26 mouse cellular contexts compared by ENCODE assay signal in genomic region chr1:169947654-169948053, GRCm38 (mm10). TPM values are rescaled to one million over a fixed set of nuclear protein-coding genes. Genes with fewer than 3 reads are reported as not detected.
DNase-seq lines count a peak whose midpoint lies in the region; ATAC-seq and TF ChIP-seq lines count a peak whose summit lies in the region.
"Had no signal": no experiment of that assay in that cellular context is flagged by ENCODE, and none has a peak within 500 bp of the region (broad histone marks: within the 10 kb centered on the region; RNA-seq: fewer than 3 reads in every experiment).

No protein-coding gene starts in this region.

- no peak overlapping the region for H3K27ac ChIP-seq in heart, adult 2 months
- H3K27ac ChIP-seq in layer of hippocampus, adult 2 months: no peak overlapping the region
- H3K27ac ChIP-seq in lung, postnatal 0 days (ENCODE audit: low read length): no peak overlapping the region
- H3K27ac ChIP-seq in stomach, postnatal 0 days (replicated peaks): no peak overlapping the region
- H3K27ac ChIP-seq in forebrain, embryonic 13.5 days: no peak overlapping the region
- H3K27ac ChIP-seq: heart, embryonic 15.5 days; limb, embryonic 12.5 days had no signal

- H3K4me3 ChIP-seq in heart, adult 2 months: no peak overlapping the region
- no peak overlapping the region for H3K4me3 ChIP-seq in layer of hippocampus, adult 2 months
- H3K4me3 ChIP-seq in lung, postnatal 0 days (ENCODE audit: low read depth, low read length): no peak overlapping the region
- no peak overlapping the region for H3K4me3 ChIP-seq in stomach, postnatal 0 days (ENCODE audit: low read depth, low read length)
- no peak overlapping the region for H3K4me3 ChIP-seq in forebrain, embryonic 13.5 days
- H3K4me3 ChIP-seq: heart, embryonic 15.5 days; limb, embryonic 12.5 days had no signal

- no peak for ATAC-seq in lung, postnatal 0 days
- no peak for ATAC-seq in stomach, postnatal 0 days (ENCODE audit: low FRiP score, low TSS enrichment)
- ATAC-seq in forebrain, embryonic 13.5 days: no peak
- ATAC-seq: forebrain, postnatal 0 days; hindbrain, embryonic 16.5 days had no signal

- no peak for TF ChIP-seq POLR2A in heart, adult 2 months (IDR thresholded peaks at IDR 0.05; ENCODE audit: insufficient read depth, low read depth, low read length)

- intact Hi-C loops in heart, adult 2 months (cut with DNase I): no loop called here
- intact Hi-C loops in heart, postnatal 25 days (cut with DNase I): no loop called here

- H3K4me2 ChIP-seq in lung, postnatal 0 days (replicated peaks; ENCODE audit: low read depth, low read length): no peak overlapping the region
- H3K4me2 ChIP-seq in stomach, postnatal 0 days (replicated peaks; ENCODE audit: low read depth): no peak overlapping the region
- H3K4me2 ChIP-seq in forebrain, embryonic 13.5 days: no peak overlapping the region
- H3K4me2 ChIP-seq: heart, embryonic 15.5 days; limb, embryonic 12.5 days; lung, embryonic 14.5 days; midbrain, embryonic 11.5 days had no signal

- TF ChIP-seq EP300 in heart, adult 2 months (IDR thresholded peaks at IDR 0.05; ENCODE audit: insufficient read depth, low read depth, low read length): no peak
- no peak for TF ChIP-seq EP300 in lung, postnatal 0 days (IDR thresholded peaks at IDR 0.05)
- TF ChIP-seq EP300 in stomach, postnatal 0 days (optimal IDR thresholded peaks at IDR 0.05): no peak

- no peaks in the 10 kb centered on the region for H3K79me2 ChIP-seq in heart, adult 2 months (replicated peaks; ENCODE audit: control insufficient read depth, insufficient read depth, low read length)

- no peaks in the 10 kb centered on the region for H3K4me1 ChIP-seq in heart, adult 2 months (ENCODE audit: control insufficient read depth, insufficient read depth, low read length)
- no peaks in the 10 kb centered on the region; the same call in 1 of the 2 replicates for H3K4me1 ChIP-seq in lung, postnatal 0 days (ENCODE audit: insufficient read depth, low read depth, low read length)
- no peaks in the 10 kb centered on the region for H3K4me1 ChIP-seq in stomach, postnatal 0 days (replicated peaks; ENCODE audit: control insufficient read depth, insufficient read depth)
- no peaks in the 10 kb centered on the region for H3K4me1 ChIP-seq in forebrain, embryonic 13.5 days
- H3K4me1 ChIP-seq: limb, embryonic 12.5 days had no signal

- no peaks in the 10 kb centered on the region for H3K27me3 ChIP-seq in heart, adult 2 months (ENCODE audit: control insufficient read depth, insufficient read depth, low read length)
- no peaks in the 10 kb centered on the region for H3K27me3 ChIP-seq in lung, postnatal 0 days (replicated peaks; ENCODE audit: insufficient read depth, low read length)
- no peaks in the 10 kb centered on the region for H3K27me3 ChIP-seq in stomach, postnatal 0 days (ENCODE audit: control insufficient read depth, insufficient read depth, low read length)
- no peaks in the 10 kb centered on the region for H3K27me3 ChIP-seq in forebrain, embryonic 13.5 days
- H3K27me3 ChIP-seq: heart, embryonic 15.5 days; limb, embryonic 12.5 days had no signal

- peak; percentile 27 for TF ChIP-seq CTCF in heart, adult 2 months (IDR thresholded peaks at IDR 0.05)
- TF ChIP-seq CTCF in layer of hippocampus, adult 2 months (conservative IDR thresholded peaks at IDR 0.05): peak; percentile 35
- TF ChIP-seq CTCF in lung, postnatal 0 days (IDR thresholded peaks at IDR 0.05): peak; percentile 39
- TF ChIP-seq CTCF in stomach, postnatal 0 days (IDR thresholded peaks at IDR 0.05; ENCODE audit: low read depth): peak; percentile 46

- H3K9me3 ChIP-seq in lung, postnatal 0 days (ENCODE audit: low read length): no peaks in the 10 kb centered on the region
- no peaks in the 10 kb centered on the region for H3K9me3 ChIP-seq in stomach, postnatal 0 days (ENCODE audit: control insufficient read depth, low read length)
- no peaks in the 10 kb centered on the region for H3K9me3 ChIP-seq in forebrain, embryonic 13.5 days (replicated peaks)
- H3K9me3 ChIP-seq: heart, embryonic 15.5 days had no signal

- H3K36me3 ChIP-seq in heart, adult 2 months (ENCODE audit: control insufficient read depth, insufficient read depth, low read length): no peaks in the 10 kb centered on the region
- H3K36me3 ChIP-seq in lung, postnatal 0 days (ENCODE audit: insufficient read depth, low read length): no peaks in the 10 kb centered on the region
- H3K36me3 ChIP-seq in stomach, postnatal 0 days (ENCODE audit: control insufficient read depth, insufficient read depth, low read length): peaks cover 3% of the 10 kb centered on the region; the same call in 1 of the 2 replicates
- H3K36me3 ChIP-seq in forebrain, embryonic 13.5 days (ENCODE audit: poor library complexity, severe bottlenecking): peaks cover 25% of the 10 kb centered on the region

- no peak for DNase-seq in heart, adult 2 months
- no peak for DNase-seq in heart, postnatal 25 days (ENCODE audit: low spot score)
- no peak for DNase-seq in layer of hippocampus, adult 2 months (ENCODE audit: low spot score in 2 of 2)
- DNase-seq in layer of hippocampus, adult 18-20 months (ENCODE audit: low spot score in 2 of 2): no peak
- no peak for DNase-seq in lung, postnatal 0 days (ENCODE audit: low spot score)
- DNase-seq in lung, postnatal 4 days: no peak
- no peak for DNase-seq in stomach, postnatal 0 days (ENCODE audit: low spot score)
- DNase-seq: adrenal gland, postnatal 10 days; B cell, adult 2 months; cerebellum, adult 2 months; cerebellum, postnatal 25 days; embryo, embryonic 11 days; forebrain, postnatal 0 days; gastrocnemius, postnatal 14 days; heart, adult 18-20 months; kidney, adult 11 months; layer of hippocampus, postnatal 36 days; lung, embryonic 14.5 days; lung, postnatal 36 days had no signal

- H3K9ac ChIP-seq in heart, adult 2 months (ENCODE audit: low read depth, low read length): no peak overlapping the region
- H3K9ac ChIP-seq in lung, postnatal 0 days (replicated peaks; ENCODE audit: low read depth): no peak overlapping the region
- H3K9ac ChIP-seq in stomach, postnatal 0 days (ENCODE audit: low read length): no peak overlapping the region
- no peak overlapping the region for H3K9ac ChIP-seq in forebrain, embryonic 13.5 days
- H3K9ac ChIP-seq: forebrain, postnatal 0 days; heart, embryonic 15.5 days; limb, embryonic 12.5 days; lung, embryonic 14.5 days had no signal

- WGBS in heart, adult 2 months: 83% methylated on average over 6 of the region's 6 CpGs
- WGBS in lung, postnatal 0 days: 83% methylated on average over 6 of the region's 6 CpGs
- WGBS in stomach, postnatal 0 days: 78% methylated on average over 6 of the region's 6 CpGs
- 83% methylated on average over 6 of the region's 6 CpGs for WGBS in forebrain, embryonic 13.5 days

RNA-seq across cellular contexts. Expression of gene Ccdc190, which starts 19.2 kb away (rescaled TPM):
- under 1 TPM in 1 of 2 experiments, not detected in 1; 0.29 TPM for total RNA-seq in heart, adult 2 months (2021)
- polyA plus RNA-seq in heart, adult 2 months (2012; rRNA removed): 0.16 TPM in 1 of 2 replicates, not detected in the other
- under 1 TPM; 0.13 to 0.20 TPM for total RNA-seq in heart, postnatal 25 days (2021)
- total RNA-seq in layer of hippocampus, adult 2 months (2021): 10 to 100 TPM; 23.9 to 25.8 TPM
- 10 to 100 TPM; 23.4 to 29.0 TPM for total RNA-seq in layer of hippocampus, adult 18-20 months (2021)
- 0.25 TPM in 1 of 2 replicates, not detected in the other for polyA plus RNA-seq in lung, postnatal 0 days (2015; fragmentation: Nextera tagmentation; extraction: Ambion mirVana)
- 0.08 and 0.11 TPM in 2 replicates for polyA plus RNA-seq in stomach, postnatal 0 days (2015; fragmentation: Nextera tagmentation; extraction: Ambion mirVana)
- 0.81 and 0.93 TPM in 2 replicates for polyA plus RNA-seq in forebrain, embryonic 13.5 days (2015; fragmentation: Nextera tagmentation; extraction: Ambion mirVana)
- total RNA-seq: adrenal gland, postnatal 10 days; gastrocnemius, postnatal 14 days; hematopoietic stem cell, adult 5-6 weeks had no signal
- polyA plus RNA-seq: heart, embryonic 15.5 days; kidney, embryonic 16.5 days; limb, embryonic 12.5 days had no signal

RNA-seq across cellular contexts. Expression of gene Hsd17b7, which starts 21.4 kb away (rescaled TPM):
- total RNA-seq in heart, adult 2 months (2021): 10 to 100 TPM; 14.2 to 14.4 TPM
- polyA plus RNA-seq in heart, adult 2 months (2012; rRNA removed): 13.1 and 13.2 TPM in 2 replicates
- 10 to 100 TPM; 15.8 to 16.9 TPM for total RNA-seq in heart, postnatal 25 days (2021)
- total RNA-seq in layer of hippocampus, adult 2 months (2021): 10 to 100 TPM; 13.1 to 15.9 TPM
- 10 to 100 TPM; 15.7 to 17.3 TPM for total RNA-seq in layer of hippocampus, adult 18-20 months (2021)
- 11.8 and 14.5 TPM in 2 replicates for polyA plus RNA-seq in lung, postnatal 0 days (2015; fragmentation: Nextera tagmentation; extraction: Ambion mirVana)
- 28.9 and 38.8 TPM in 2 replicates for polyA plus RNA-seq in stomach, postnatal 0 days (2015; fragmentation: Nextera tagmentation; extraction: Ambion mirVana)
- 14.2 and 18.1 TPM in 2 replicates for polyA plus RNA-seq in forebrain, embryonic 13.5 days (2015; fragmentation: Nextera tagmentation; extraction: Ambion mirVana)

Comparison
In these comparisons a context has a peak if more than half of its experiments do, and no peak if none do; other contexts are left out.
1. RNA of gene Ccdc190, which starts 19.2 kb away (total RNA-seq): 23.4 to 29.0 TPM in layer of hippocampus, adult 18-20 months and 23.9 to 25.8 TPM in layer of hippocampus, adult 2 months; 0.29 TPM in heart, adult 2 months and 0.13 to 0.20 TPM in heart, postnatal 25 days; every median in the first group is over 10 times any median in the second.
2. Peak in every context shown above with its lines, with median percentiles within 50 percentile points of each other: CTCF ChIP-seq.